Mouse (Mus musculus): ENCODE data around the gene Rab8a. TPM values are rescaled to one million over a fixed set of nuclear protein-coding genes. Genes with fewer than 3 reads are reported as not detected.

Rab8a gene
- polyA plus RNA-seq, 1 experiment: 49.0 TPM

DNA sequence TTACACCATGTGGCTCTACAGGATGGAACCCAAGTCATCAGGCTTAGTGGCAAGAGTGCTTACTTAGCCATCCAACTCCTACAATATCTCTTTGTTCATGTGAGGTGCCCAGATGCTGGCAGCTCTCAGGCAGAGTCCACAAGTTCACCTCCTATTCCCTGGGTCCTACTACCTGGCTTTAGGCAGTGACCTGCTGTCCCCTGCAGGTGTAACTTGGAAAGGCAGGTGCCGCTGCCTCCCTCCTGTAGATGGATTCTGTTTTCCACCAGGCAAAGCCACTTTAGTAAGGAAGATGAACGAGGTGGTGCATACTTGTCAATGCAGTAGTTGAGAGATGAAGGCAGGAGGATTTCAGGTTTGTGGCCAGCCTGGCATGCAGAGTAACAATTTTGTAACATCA, 54.1 kb downstream of the Rab8a start:
- WGBS: 49% methylated on average over 2 of the region's 2 CpGs
- no peaks in the 10 kb centered on the region for H3K36me3 ChIP-seq (ENCODE audit: control insufficient read depth, insufficient read depth, low read length)
- H3K27ac ChIP-seq (ENCODE audit: insufficient read depth, low read length): peak overlapping the region; percentile 36; the same call in 1 of the 2 replicates
- DNase-seq (ENCODE audit: low read depth in 1 of 2, low spot score in 2 of 2): peak in 1 of 2 experiments; percentile 67
- no peak for TF ChIP-seq POLR2A (IDR thresholded peaks at IDR 0.05; ENCODE audit: low read depth, low read length)
- TF ChIP-seq CTCF (IDR thresholded peaks at IDR 0.05; ENCODE audit: extremely low read depth, insufficient read depth, insufficient read length, insufficient replicate concordance): peak; percentile 83; the same call in 1 of the 2 replicates
- H3K4me1 ChIP-seq (ENCODE audit: control insufficient read depth, insufficient read depth, insufficient read length): peaks cover 25% of the 10 kb centered on the region
- no peak overlapping the region for H3K4me3 ChIP-seq (ENCODE audit: extremely low read depth, insufficient read depth, insufficient read length)
- H3K27me3 ChIP-seq (ENCODE audit: control insufficient read depth, insufficient read depth, low read length): no peaks in the 10 kb centered on the region

DNA sequence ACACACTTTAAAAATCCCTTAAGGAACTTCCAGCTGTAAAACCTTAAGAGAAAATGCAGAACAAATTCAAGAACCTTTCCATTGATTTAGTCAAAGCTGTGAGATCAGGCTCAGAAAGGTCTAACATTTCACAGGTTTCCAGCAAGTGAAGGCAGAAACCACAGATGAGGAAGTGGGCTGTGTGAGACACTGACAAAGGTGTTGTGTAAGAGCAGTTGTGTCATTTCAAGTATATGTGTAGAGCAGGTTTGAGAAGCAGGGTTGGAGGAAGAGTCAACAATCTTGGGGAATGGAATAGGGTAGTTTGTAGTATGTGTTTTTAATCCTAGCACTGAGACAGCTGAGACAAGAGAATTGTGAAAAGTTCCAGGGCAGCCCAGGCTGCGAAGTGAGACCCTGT, 54.9 kb downstream of the Rab8a start:
- H3K4me3 ChIP-seq (ENCODE audit: extremely low read depth, insufficient read depth, insufficient read length): no peak overlapping the region
- no peaks in the 10 kb centered on the region for H3K27me3 ChIP-seq (ENCODE audit: control insufficient read depth, insufficient read depth, low read length)
- no peak for TF ChIP-seq POLR2A (IDR thresholded peaks at IDR 0.05; ENCODE audit: low read depth, low read length)
- no peak for TF ChIP-seq CTCF (IDR thresholded peaks at IDR 0.05; ENCODE audit: extremely low read depth, insufficient read depth, insufficient read length, insufficient replicate concordance)
- 8% methylated on average over 1 of the region's 1 CpGs for WGBS
- peaks cover 24% of the 10 kb centered on the region for H3K4me1 ChIP-seq (ENCODE audit: control insufficient read depth, insufficient read depth, insufficient read length)
- H3K27ac ChIP-seq (ENCODE audit: insufficient read depth, low read length): peak overlapping the region; percentile 89
- DNase-seq (ENCODE audit: low read depth in 1 of 2, low spot score in 2 of 2): peak; percentile 47 to 52
- H3K36me3 ChIP-seq (ENCODE audit: control insufficient read depth, insufficient read depth, low read length): no peaks in the 10 kb centered on the region

- TF ChIP-seq POLR2A (IDR thresholded peaks at IDR 0.05; ENCODE audit: low read depth, low read length) (no peak), CTCF (IDR thresholded peaks at IDR 0.05; ENCODE audit: extremely low read depth, insufficient read depth, insufficient read length, insufficient replicate concordance) (no peak)
- Histone ChIP-seq H3K27ac (ENCODE audit: insufficient read depth, low read length) (no peak overlapping the region), H3K4me1 (ENCODE audit: control insufficient read depth, insufficient read depth, insufficient read length) (peaks cover 18% of the 10 kb centered on the region), H3K4me3 (ENCODE audit: extremely low read depth, insufficient read depth, insufficient read length) (no peak overlapping the region), H3K36me3 (ENCODE audit: control insufficient read depth, insufficient read depth, low read length) (peaks cover 9% of the 10 kb centered on the region), H3K27me3 (ENCODE audit: control insufficient read depth, insufficient read depth, low read length) (no peaks in the 10 kb centered on the region)
- WGBS: 73% methylated on average over 10 of the region's 10 CpGs
- DNase-seq (ENCODE audit: low read depth in 1 of 2, low spot score in 2 of 2): no peak
Observed at GRCm38 (mm10) chr8:72218781-72219540, 58.0 kb downstream of the Rab8a start.

- 15% methylated on average over 39 of the region's 39 CpGs for WGBS
- Histone ChIP-seq H3K4me1 (ENCODE audit: control insufficient read depth, insufficient read depth, insufficient read length) (peaks cover 15% of the 10 kb centered on the region), H3K27ac (ENCODE audit: insufficient read depth, low read length) (peak within 1 kb of the TSS; percentile 79), H3K27me3 (ENCODE audit: control insufficient read depth, insufficient read depth, low read length) (no peaks in the 10 kb centered on the region), H3K36me3 (ENCODE audit: control insufficient read depth, insufficient read depth, low read length) (peaks cover 11% of the 10 kb centered on the region), H3K4me3 (ENCODE audit: extremely low read depth, insufficient read depth, insufficient read length) (peak within 1 kb of the TSS; percentile 76)
- DNase-seq (ENCODE audit: low read depth in 1 of 2, low spot score in 2 of 2): peak; percentile 87 to 98
- TF ChIP-seq POLR2A (IDR thresholded peaks at IDR 0.05; ENCODE audit: low read depth, low read length): no peak
- no peak for TF ChIP-seq CTCF (IDR thresholded peaks at IDR 0.05; ENCODE audit: extremely low read depth, insufficient read depth, insufficient read length, insufficient replicate concordance)
Observed at GRCm38 (mm10) chr8:72219541-72220363, 58.8 kb downstream of the Rab8a start, which contains the start of gene Fam32a. TSS of gene Fam32a (plus strand) at chr8:72219730.

GRCm38 (mm10) chr8:72220758-72221157, 59.8 kb downstream of the Rab8a start:
- H3K36me3 ChIP-seq (ENCODE audit: control insufficient read depth, insufficient read depth, low read length): peaks cover 11% of the 10 kb centered on the region
- H3K4me3 ChIP-seq (ENCODE audit: extremely low read depth, insufficient read depth, insufficient read length): no peak overlapping the region
- WGBS: 69% methylated on average over 4 of the region's 4 CpGs
- no peak for TF ChIP-seq CTCF (IDR thresholded peaks at IDR 0.05; ENCODE audit: extremely low read depth, insufficient read depth, insufficient read length, insufficient replicate concordance)
- TF ChIP-seq POLR2A (IDR thresholded peaks at IDR 0.05; ENCODE audit: low read depth, low read length): no peak
- no peaks in the 10 kb centered on the region for H3K27me3 ChIP-seq (ENCODE audit: control insufficient read depth, insufficient read depth, low read length)
- no peak overlapping the region for H3K27ac ChIP-seq (ENCODE audit: insufficient read depth, low read length)
- no peak for DNase-seq (ENCODE audit: low read depth in 1 of 2, low spot score in 2 of 2)
- peaks cover 8% of the 10 kb centered on the region for H3K4me1 ChIP-seq (ENCODE audit: control insufficient read depth, insufficient read depth, insufficient read length)

DNA sequence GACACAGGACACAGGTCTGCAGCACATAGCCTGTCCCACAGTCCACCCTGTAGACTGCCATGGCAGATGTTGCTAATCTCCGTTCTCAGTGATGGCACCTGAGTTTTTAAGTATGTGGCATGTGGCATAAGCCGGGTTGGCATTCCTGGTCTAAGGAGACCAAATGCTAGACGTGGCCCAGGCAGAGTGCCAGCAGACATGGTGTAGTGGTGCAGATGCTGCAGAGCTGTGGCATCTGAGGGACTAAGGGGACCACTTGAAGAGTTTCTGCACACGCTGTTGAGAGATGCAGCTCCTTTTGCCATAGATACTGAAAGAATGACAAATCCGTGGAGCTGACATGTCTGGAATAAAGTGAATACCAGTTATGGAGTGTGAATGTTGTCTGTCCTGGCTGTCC, 61.7 kb downstream of the Rab8a start:
- WGBS: 88% methylated on average over 5 of the region's 5 CpGs
- no peak overlapping the region for H3K27ac ChIP-seq (ENCODE audit: insufficient read depth, low read length)
- H3K4me1 ChIP-seq (ENCODE audit: control insufficient read depth, insufficient read depth, insufficient read length): no peaks in the 10 kb centered on the region; the same call in 1 of the 2 replicates
- H3K27me3 ChIP-seq (ENCODE audit: control insufficient read depth, insufficient read depth, low read length): no peaks in the 10 kb centered on the region
- DNase-seq (ENCODE audit: low read depth in 1 of 2, low spot score in 2 of 2): no peak
- H3K4me3 ChIP-seq (ENCODE audit: extremely low read depth, insufficient read depth, insufficient read length): no peak overlapping the region
- peaks cover 11% of the 10 kb centered on the region for H3K36me3 ChIP-seq (ENCODE audit: control insufficient read depth, insufficient read depth, low read length)
- no peak for TF ChIP-seq POLR2A (IDR thresholded peaks at IDR 0.05; ENCODE audit: low read depth, low read length)
- TF ChIP-seq CTCF (IDR thresholded peaks at IDR 0.05; ENCODE audit: extremely low read depth, insufficient read depth, insufficient read length, insufficient replicate concordance): no peak

Other genes starting within 250 kb of the Rab8a start
- gene Zfp961, start 210.2 kb upstream of the Rab8a start, polyA plus RNA-seq (2012; rRNA removed): 2.9 and 3.8 TPM in 2 replicates
- 80.8 and 95.2 TPM in 2 replicates for gene Cyp4f18, start 151.6 kb upstream of the Rab8a start, polyA plus RNA-seq (2012; rRNA removed)
- 0.16 TPM in 1 of 2 replicates, not detected in the other for gene Olfr372, start 120.0 kb upstream of the Rab8a start, polyA plus RNA-seq (2012; rRNA removed)
- gene Olfr373, start 78.0 kb upstream of the Rab8a start, polyA plus RNA-seq (2012; rRNA removed): not detected in 2 replicates
- 0.01 and 0.04 TPM in 2 replicates for gene Olfr374, start 54.2 kb upstream of the Rab8a start, polyA plus RNA-seq (2012; rRNA removed)
- gene Tpm4, start 26.2 kb upstream of the Rab8a start, polyA plus RNA-seq (2012; rRNA removed): 62.3 and 73.9 TPM in 2 replicates
- 16.6 and 21.4 TPM in 2 replicates for gene Hsh2d, start 28.4 kb downstream of the Rab8a start, polyA plus RNA-seq (2012; rRNA removed)
- 0.16 and 0.61 TPM in 2 replicates for gene Cib3, start 51.6 kb downstream of the Rab8a start, polyA plus RNA-seq (2012; rRNA removed)
- gene Gm11034, start 52.4 kb downstream of the Rab8a start, polyA plus RNA-seq (2012; rRNA removed): not detected in 2 replicates
- 29.8 and 31.3 TPM in 2 replicates for gene Fam32a, start 58.5 kb downstream of the Rab8a start, polyA plus RNA-seq (2012; rRNA removed)
- 97.4 and 105 TPM in 2 replicates for gene Ap1m1, start 78.8 kb downstream of the Rab8a start, polyA plus RNA-seq (2012; rRNA removed)
- 1.4 and 1.7 TPM in 2 replicates for gene Gm10282, start 144.1 kb downstream of the Rab8a start, polyA plus RNA-seq (2012; rRNA removed)
- gene Klf2, start 157.8 kb downstream of the Rab8a start, polyA plus RNA-seq (2012; rRNA removed): 219 and 378 TPM in 2 replicates